Mouse (Mus musculus) kidney, postnatal 4 days (tissue): Measurements from ENCODE around the gene Tcf7l1.

ENCODE experiments used
- DNase-seq, 2 experiments: peaks; one replicate each; pipeline ENCODE4 v3.0.0; 2021; ENCODE audit warnings: mixed read lengths in 2 of 2

Tcf7l1 gene

GRCm38 (mm10) chr6:72655309-72656052, 133.6 kb downstream of the Tcf7l1 start:
- peak; percentile 83 to 90 for DNase-seq

- DNase-seq: no peak
These were observed 134.7 kb downstream of the Tcf7l1 start for GRCm38 (mm10) chr6:72654355-72654754.

GRCm38 (mm10) chr6:72653419-72653818, 135.6 kb downstream of the Tcf7l1 start:
- DNase-seq: no peak

- peak; percentile 50 to 56 for DNase-seq
These were observed 138.7 kb downstream of the Tcf7l1 start for GRCm38 (mm10) chr6:72650338-72650851.

- DNase-seq: no peak
These were observed 141.0 kb downstream of the Tcf7l1 start for GRCm38 (mm10) chr6:72648002-72648595.

- peak; percentile 84 to 86 for DNase-seq
These were observed 141.7 kb downstream of the Tcf7l1 start for GRCm38 (mm10) chr6:72647383-72647820.

GRCm38 (mm10) chr6:72645364-72645763, 143.7 kb downstream of the Tcf7l1 start:
- no peak for DNase-seq

- DNase-seq: no peak
These were observed 144.5 kb downstream of the Tcf7l1 start for GRCm38 (mm10) chr6:72644576-72644975.

GRCm38 (mm10) chr6:72641218-72641954, 147.7 kb downstream of the Tcf7l1 start:
- DNase-seq: no peak

GRCm38 (mm10) chr6:72636940-72637339, 152.1 kb downstream of the Tcf7l1 start:
- DNase-seq: no peak

GRCm38 (mm10) chr6:72635760-72636431, 153.2 kb downstream of the Tcf7l1 start:
- peak; percentile 60 to 74 for DNase-seq

GRCm38 (mm10) chr6:72634311-72634710, 154.7 kb downstream of the Tcf7l1 start:
- no peak for DNase-seq

- DNase-seq: no peak
These were observed 157.4 kb downstream of the Tcf7l1 start for GRCm38 (mm10) chr6:72631700-72632099.

GRCm38 (mm10) chr6:72630961-72631360, 158.1 kb downstream of the Tcf7l1 start:
- no peak for DNase-seq

GRCm38 (mm10) chr6:72630370-72630769, 158.7 kb downstream of the Tcf7l1 start:
- DNase-seq: no peak

GRCm38 (mm10) chr6:72627276-72627675, 161.8 kb downstream of the Tcf7l1 start:
- peak; percentile 72 to 83 for DNase-seq

GRCm38 (mm10) chr6:72626391-72626790, 162.7 kb downstream of the Tcf7l1 start:
- DNase-seq: no peak

GRCm38 (mm10) chr6:72623661-72624402, 165.2 kb downstream of the Tcf7l1 start:
- no peak for DNase-seq

- DNase-seq: no peak
These were observed 166.1 kb downstream of the Tcf7l1 start for GRCm38 (mm10) chr6:72622917-72623316.

GRCm38 (mm10) chr6:72620920-72621319, 168.1 kb downstream of the Tcf7l1 start:
- DNase-seq: no peak

- peak; percentile 41 to 52 for DNase-seq
These were observed 169.1 kb downstream of the Tcf7l1 start for GRCm38 (mm10) chr6:72619734-72620532.
